Mouse (Mus musculus): ENCODE data around the gene Bhlhe23. TPM values are rescaled to one million over a fixed set of nuclear protein-coding genes. Genes with fewer than 3 reads are reported as not detected.

The Bhlhe23 gene
- polyA plus RNA-seq, 1 experiment from 2014 or later, result 2.8 TPM

GRCm38 (mm10) chr2:180809510-180809909, 32.8 kb upstream of the Bhlhe23 start:
- Histone ChIP-seq H3K4me2 (ENCODE audit: low read depth, low read length) (no peak overlapping the region), H3K9me3 (ENCODE audit: control insufficient read depth, low read length) (no peaks in the 10 kb centered on the region), H3K36me3 (ENCODE audit: control insufficient read depth, insufficient read depth, low read length) (no peaks in the 10 kb centered on the region), H3K27ac (ENCODE audit: low read depth, low read length) (no peak overlapping the region), H3K27me3 (ENCODE audit: control insufficient read depth, insufficient read depth, low read length) (no peaks in the 10 kb centered on the region), H3K4me3 (ENCODE audit: low read depth, low read length) (no peak overlapping the region), H3K9ac (replicated peaks; ENCODE audit: low read depth, low read length) (no peak overlapping the region), H3K4me1 (ENCODE audit: control insufficient read depth, insufficient read depth, low read length) (peaks cover 2% of the 10 kb centered on the region; the same call in 1 of the 2 replicates)
- no peak for ATAC-seq (ENCODE audit: low read depth)
- 76% methylated on average over 10 of the region's 10 CpGs for WGBS

GRCm38 (mm10) chr2:180805966-180806365, 29.3 kb upstream of the Bhlhe23 start:
- H3K4me1 ChIP-seq (ENCODE audit: control insufficient read depth, insufficient read depth, low read length), result peaks cover 2% of the 10 kb centered on the region; the same call in 1 of the 2 replicates
- H3K27me3 ChIP-seq (ENCODE audit: control insufficient read depth, insufficient read depth, low read length), result no peaks in the 10 kb centered on the region
- H3K36me3 ChIP-seq (ENCODE audit: control insufficient read depth, insufficient read depth, low read length), result no peaks in the 10 kb centered on the region
- H3K4me2 ChIP-seq (ENCODE audit: low read depth, low read length), result no peak overlapping the region
- H3K9me3 ChIP-seq (ENCODE audit: control insufficient read depth, low read length), result no peaks in the 10 kb centered on the region
- 0 out of 2 replicates have a peak overlapping the region, but pooled peaks have one; percentile 39 for H3K27ac ChIP-seq (ENCODE audit: low read depth, low read length)
- WGBS, result 60% methylated on average over 1 of the region's 1 CpGs
- peak; percentile 76; the same call in 1 of the 2 replicates for ATAC-seq (ENCODE audit: low read depth)
- no peak overlapping the region for H3K9ac ChIP-seq (replicated peaks; ENCODE audit: low read depth, low read length)
- no peak overlapping the region for H3K4me3 ChIP-seq (ENCODE audit: low read depth, low read length)

GRCm38 (mm10) chr2:180796008-180796407, 19.3 kb upstream of the Bhlhe23 start:
- H3K36me3 ChIP-seq (ENCODE audit: control insufficient read depth, insufficient read depth, low read length), result no peaks in the 10 kb centered on the region
- no peaks in the 10 kb centered on the region for H3K27me3 ChIP-seq (ENCODE audit: control insufficient read depth, insufficient read depth, low read length)
- no peak for ATAC-seq (ENCODE audit: low read depth)
- no peak overlapping the region for H3K4me2 ChIP-seq (ENCODE audit: low read depth, low read length)
- no peaks in the 10 kb centered on the region for H3K9me3 ChIP-seq (ENCODE audit: control insufficient read depth, low read length)
- H3K27ac ChIP-seq (ENCODE audit: low read depth, low read length), result no peak overlapping the region
- H3K9ac ChIP-seq (replicated peaks; ENCODE audit: low read depth, low read length), result no peak overlapping the region
- H3K4me1 ChIP-seq (ENCODE audit: control insufficient read depth, insufficient read depth, low read length), result no peaks in the 10 kb centered on the region
- no peak overlapping the region for H3K4me3 ChIP-seq (ENCODE audit: low read depth, low read length)
- WGBS, result 61% methylated on average over 4 of the region's 4 CpGs

- WGBS, result 49% methylated on average over 3 of the region's 3 CpGs
- no peaks in the 10 kb centered on the region for H3K36me3 ChIP-seq (ENCODE audit: control insufficient read depth, insufficient read depth, low read length)
- H3K27me3 ChIP-seq (ENCODE audit: control insufficient read depth, insufficient read depth, low read length), result no peaks in the 10 kb centered on the region
- ATAC-seq (ENCODE audit: low read depth), result no peak
- no peaks in the 10 kb centered on the region for H3K4me1 ChIP-seq (ENCODE audit: control insufficient read depth, insufficient read depth, low read length)
- no peak overlapping the region for H3K27ac ChIP-seq (ENCODE audit: low read depth, low read length)
- H3K4me2 ChIP-seq (ENCODE audit: low read depth, low read length), result no peak overlapping the region
- H3K4me3 ChIP-seq (ENCODE audit: low read depth, low read length), result no peak overlapping the region
- H3K9ac ChIP-seq (replicated peaks; ENCODE audit: low read depth, low read length), result no peak overlapping the region
- H3K9me3 ChIP-seq (ENCODE audit: control insufficient read depth, low read length), result no peaks in the 10 kb centered on the region
Observed at GRCm38 (mm10) chr2:180795597-180795996, 18.9 kb upstream of the Bhlhe23 start.

GRCm38 (mm10) chr2:180794422-180794821, 17.7 kb upstream of the Bhlhe23 start:
- no peak overlapping the region for H3K27ac ChIP-seq (ENCODE audit: low read depth, low read length)
- no peaks in the 10 kb centered on the region for H3K9me3 ChIP-seq (ENCODE audit: control insufficient read depth, low read length)
- 70% methylated on average over 2 of the region's 2 CpGs for WGBS
- no peaks in the 10 kb centered on the region for H3K36me3 ChIP-seq (ENCODE audit: control insufficient read depth, insufficient read depth, low read length)
- no peak overlapping the region for H3K9ac ChIP-seq (replicated peaks; ENCODE audit: low read depth, low read length)
- 0 out of 2 replicates have a peak, but pooled peaks cover 3% of the 10 kb centered on the region for H3K4me1 ChIP-seq (ENCODE audit: control insufficient read depth, insufficient read depth, low read length)
- H3K4me2 ChIP-seq (ENCODE audit: low read depth, low read length), result no peak overlapping the region
- H3K4me3 ChIP-seq (ENCODE audit: low read depth, low read length), result no peak overlapping the region
- no peak for ATAC-seq (ENCODE audit: low read depth)
- H3K27me3 ChIP-seq (ENCODE audit: control insufficient read depth, insufficient read depth, low read length), result no peaks in the 10 kb centered on the region

- WGBS, result 43% methylated on average over 4 of the region's 4 CpGs
- H3K9ac ChIP-seq (replicated peaks; ENCODE audit: low read depth, low read length), result no peak overlapping the region
- no peaks in the 10 kb centered on the region for H3K27me3 ChIP-seq (ENCODE audit: control insufficient read depth, insufficient read depth, low read length)
- no peak for ATAC-seq (ENCODE audit: low read depth)
- no peaks in the 10 kb centered on the region for H3K36me3 ChIP-seq (ENCODE audit: control insufficient read depth, insufficient read depth, low read length)
- no peak overlapping the region for H3K27ac ChIP-seq (ENCODE audit: low read depth, low read length)
- peaks cover 10% of the 10 kb centered on the region; the same call in 1 of the 2 replicates for H3K4me1 ChIP-seq (ENCODE audit: control insufficient read depth, insufficient read depth, low read length)
- H3K4me2 ChIP-seq (ENCODE audit: low read depth, low read length), result no peak overlapping the region
- H3K9me3 ChIP-seq (ENCODE audit: control insufficient read depth, low read length), result no peaks in the 10 kb centered on the region
- no peak overlapping the region for H3K4me3 ChIP-seq (ENCODE audit: low read depth, low read length)
Observed at GRCm38 (mm10) chr2:180791674-180792073, 15.0 kb upstream of the Bhlhe23 start.

- H3K9me3 ChIP-seq (ENCODE audit: control insufficient read depth, low read length), result no peaks in the 10 kb centered on the region
- WGBS, result 13% methylated on average over 5 of the region's 7 CpGs
- H3K4me1 ChIP-seq (ENCODE audit: control insufficient read depth, insufficient read depth, low read length), result peaks cover 10% of the 10 kb centered on the region; the same call in 1 of the 2 replicates
- H3K36me3 ChIP-seq (ENCODE audit: control insufficient read depth, insufficient read depth, low read length), result no peaks in the 10 kb centered on the region
- H3K4me3 ChIP-seq (ENCODE audit: low read depth, low read length), result no peak overlapping the region
- ATAC-seq (ENCODE audit: low read depth), result peak; percentile 82; the same call in 1 of the 2 replicates
- H3K9ac ChIP-seq (replicated peaks; ENCODE audit: low read depth, low read length), result no peak overlapping the region
- H3K4me2 ChIP-seq (ENCODE audit: low read depth, low read length), result peak overlapping the region; percentile 24; the same call in 1 of the 2 replicates
- H3K27me3 ChIP-seq (ENCODE audit: control insufficient read depth, insufficient read depth, low read length), result no peaks in the 10 kb centered on the region
- peak overlapping the region; percentile 28; the same call in 1 of the 2 replicates for H3K27ac ChIP-seq (ENCODE audit: low read depth, low read length)
Observed at GRCm38 (mm10) chr2:180788843-180789242, 12.1 kb upstream of the Bhlhe23 start.

- WGBS, result 39% methylated on average over 2 of the region's 2 CpGs
- Histone ChIP-seq H3K4me2 (ENCODE audit: low read depth, low read length) (no peak overlapping the region), H3K36me3 (ENCODE audit: control insufficient read depth, insufficient read depth, low read length) (no peaks in the 10 kb centered on the region), H3K9ac (replicated peaks; ENCODE audit: low read depth, low read length) (no peak overlapping the region), H3K4me3 (ENCODE audit: low read depth, low read length) (no peak overlapping the region), H3K4me1 (ENCODE audit: control insufficient read depth, insufficient read depth, low read length) (peaks cover 10% of the 10 kb centered on the region; the same call in 1 of the 2 replicates), H3K27me3 (ENCODE audit: control insufficient read depth, insufficient read depth, low read length) (no peaks in the 10 kb centered on the region), H3K9me3 (ENCODE audit: control insufficient read depth, low read length) (no peaks in the 10 kb centered on the region), H3K27ac (ENCODE audit: low read depth, low read length) (no peak overlapping the region)
- ATAC-seq (ENCODE audit: low read depth), result no peak
Observed at GRCm38 (mm10) chr2:180788386-180788785, 11.7 kb upstream of the Bhlhe23 start.

GRCm38 (mm10) chr2:180787566-180788232, 11.0 kb upstream of the Bhlhe23 start:
- ATAC-seq (ENCODE audit: low read depth), result no peak
- Histone ChIP-seq H3K9ac (replicated peaks; ENCODE audit: low read depth, low read length) (no peak overlapping the region), H3K4me2 (ENCODE audit: low read depth, low read length) (no peak overlapping the region), H3K27me3 (ENCODE audit: control insufficient read depth, insufficient read depth, low read length) (no peaks in the 10 kb centered on the region), H3K4me3 (ENCODE audit: low read depth, low read length) (no peak overlapping the region), H3K4me1 (ENCODE audit: control insufficient read depth, insufficient read depth, low read length) (peaks cover 10% of the 10 kb centered on the region; the same call in 1 of the 2 replicates), H3K36me3 (ENCODE audit: control insufficient read depth, insufficient read depth, low read length) (no peaks in the 10 kb centered on the region), H3K27ac (ENCODE audit: low read depth, low read length) (no peak overlapping the region), H3K9me3 (ENCODE audit: control insufficient read depth, low read length) (no peaks in the 10 kb centered on the region)
- 83% methylated on average over 13 of the region's 13 CpGs for WGBS
